Mouse (Mus musculus) lung, postnatal 0 days (tissue): Measurements from ENCODE around the gene Efcab6. TPM values are rescaled to one million over a fixed set of nuclear protein-coding genes. Genes with fewer than 3 reads are reported as not detected.
"Not testable (repeated sequence)": the region's sequence is repeated elsewhere in the genome, so short reads cannot be mapped to it uniquely, and the experiment has no call there.

Experiments
- ATAC-seq: fragments of 200-750 bp; cut with Nextera tagmentation; 2 replicates; pipeline ENCODE4 v1.8.0; 2017; ENCODE audit warnings: moderate library complexity
- DNase-seq: peaks from one replicate; pipeline ENCODE4 v3.0.0-alpha.2; 2016; ENCODE audit warnings: low spot score
- H3K27ac ChIP-seq: fragments of 300-500 bp; sonication (generic); 2 replicates; pipeline ENCODE4 v1.5.1; 2014; ENCODE audit warnings: antibody characterized with exemption, mild to moderate bottlenecking, low read length, mixed read lengths
- H3K27me3 ChIP-seq: fragments of 300-500 bp; sonication (generic); replicated peaks from 2 replicates; pipeline ENCODE4 v1.6.1; 2014; ENCODE audit warnings: low read length, mixed read lengths; ENCODE audit not compliant: insufficient read depth
- H3K36me3 ChIP-seq: fragments of 300-500 bp; sonication (generic); 2 replicates; pipeline ENCODE4 v1.6.1; 2014; ENCODE audit warnings: low read length, mixed read lengths; ENCODE audit not compliant: insufficient read depth
- H3K4me1 ChIP-seq: fragments of 300-500 bp; sonication (generic); 2 replicates; pipeline ENCODE4 v1.6.1; 2014; ENCODE audit warnings: antibody characterized with exemption, low read depth, low read length, mixed read lengths; ENCODE audit not compliant: insufficient read depth
- H3K4me2 ChIP-seq: fragments of 300-500 bp; sonication (generic); replicated peaks from 2 replicates; pipeline ENCODE4 v1.6.1; 2014; ENCODE audit warnings: low read depth, mild to moderate bottlenecking, low read length, moderate library complexity, mixed read lengths
- H3K4me3 ChIP-seq: fragments of 300-500 bp; sonication (generic); 2 replicates; pipeline ENCODE4 v1.5.1; 2014; ENCODE audit warnings: low read depth, low read length
- H3K9ac ChIP-seq: fragments of 300-500 bp; sonication (generic); replicated peaks from 2 replicates; pipeline ENCODE4 v1.6.1; 2014; ENCODE audit warnings: low read depth, mild to moderate bottlenecking
- H3K9me3 ChIP-seq: fragments of 300-500 bp; sonication (generic); 2 replicates; pipeline ENCODE4 v1.6.1; 2016; ENCODE audit warnings: low read length, mixed read lengths
- CTCF ChIP-seq: IDR thresholded peaks from 2 replicates; pipeline ENCODE4 v1.5.1; 2016; ENCODE audit warnings: antibody characterized with exemption, mild to moderate bottlenecking
- EP300 ChIP-seq: IDR thresholded peaks from 2 replicates; pipeline ENCODE4 v1.6.1; 2016; ENCODE audit warnings: antibody characterized with exemption, mild to moderate bottlenecking, control low read depth
- WGBS: fragments of 180-500 bp; shearing (Covaris S2); extraction: QIAGEN DNeasy Blood & Tissue Kit; methylation state at CpG from one replicate; pipeline ENCODE4 v1.1.7; 2014; 5-methylcytosine and 5-hydroxymethylcytosine counted together
- polyA plus RNA-seq: library from polyadenylated mRNA; unstranded; fragments of >200 nt; fragmentation: Nextera tagmentation; extraction: Ambion mirVana; gene quantifications from 2 replicates; pipeline ENCODE4 v1.2.1, GENCODE M21; 2015

Efcab6 gene
- polyA plus RNA-seq, result 0.63 and 0.84 TPM in 2 replicates

- no peak for ATAC-seq
- TF ChIP-seq EP300 (no peak), CTCF (no peak)
These were observed at the start of gene Efcab6 for GRCm38 (mm10) chr15:84065140-84065539. Efcab6 (minus strand) TSS chr15:84065379.

GRCm38 (mm10) chr15:84113873-84114272 lies 48.7 kb upstream of the Efcab6 start:
- ATAC-seq, result no peak
- Histone ChIP-seq H3K9ac (no peak overlapping the region), H3K9me3 (no peaks in the 10 kb centered on the region), H3K27ac (no peak overlapping the region), H3K27me3 (no peaks in the 10 kb centered on the region), H3K4me1 (no peaks in the 10 kb centered on the region), H3K4me3 (no peak overlapping the region), H3K36me3 (no peaks in the 10 kb centered on the region), H3K4me2 (no peak overlapping the region)
- 58% methylated on average over 6 of the region's 6 CpGs for WGBS
- no peak for DNase-seq
- TF ChIP-seq EP300, result no peak
- no peak for TF ChIP-seq CTCF

More at GRCm38 (mm10) chr15:84065140-84065539, at the start of gene Efcab6:
- peaks cover 18% of the 10 kb centered on the region; the same call in 1 of the 2 replicates for H3K27me3 ChIP-seq
- no peaks in the 10 kb centered on the region for H3K36me3 ChIP-seq
- H3K4me3 ChIP-seq, result no peak within 1 kb of the TSS
- H3K9ac ChIP-seq, result no peak within 1 kb of the TSS
- H3K4me2 ChIP-seq, result no peak within 1 kb of the TSS
- H3K9me3 ChIP-seq, result no peaks in the 10 kb centered on the region
- no peak within 1 kb of the TSS for H3K27ac ChIP-seq
- WGBS, result 5% methylated on average over 29 of the region's 29 CpGs
- H3K4me1 ChIP-seq, result no peaks in the 10 kb centered on the region
- peak; percentile 16 for DNase-seq

GRCm38 (mm10) chr15:84108899-84109298 lies 43.7 kb upstream of the Efcab6 start:
- H3K36me3 ChIP-seq, result no peaks in the 10 kb centered on the region

GRCm38 (mm10) chr15:84105924-84106500 lies 40.8 kb upstream of the Efcab6 start:
- TF ChIP-seq EP300 (no peak), CTCF (no peak)

More at GRCm38 (mm10) chr15:84108899-84109298, 43.7 kb upstream of the Efcab6 start:
- ATAC-seq, result no peak
- H3K4me2 ChIP-seq, result no peak overlapping the region
- no peak overlapping the region for H3K27ac ChIP-seq
- H3K9me3 ChIP-seq, result no peaks in the 10 kb centered on the region
- TF ChIP-seq CTCF (no peak), EP300 (no peak)
- H3K4me1 ChIP-seq, result no peaks in the 10 kb centered on the region
- H3K4me3 ChIP-seq, result no peak overlapping the region
- peaks cover 20% of the 10 kb centered on the region for H3K27me3 ChIP-seq
- no peak overlapping the region for H3K9ac ChIP-seq
- peak; percentile 28 for DNase-seq
- 7% methylated on average over 13 of the region's 13 CpGs for WGBS

GRCm38 (mm10) chr15:84105105-84105923 lies 40.1 kb upstream of the Efcab6 start, which contains the start of gene Sult4a1:
Sult4a1 (minus strand) TSS chr15:84105754.
- Histone ChIP-seq H3K9me3 (no peaks in the 10 kb centered on the region), H3K27ac (no peak within 1 kb of the TSS), H3K36me3 (no peaks in the 10 kb centered on the region), H3K4me2 (peak within 1 kb of the TSS; percentile 57), H3K4me1 (no peaks in the 10 kb centered on the region), H3K27me3 (peaks cover 20% of the 10 kb centered on the region), H3K4me3 (peak within 1 kb of the TSS; percentile 32), H3K9ac (no peak within 1 kb of the TSS)
- WGBS, result 1% methylated on average over 77 of the region's 77 CpGs
- no peak for ATAC-seq
- no peak for DNase-seq
- TF ChIP-seq CTCF (no peak), EP300 (no peak)

More at GRCm38 (mm10) chr15:84105924-84106500, 40.8 kb upstream of the Efcab6 start:
- Histone ChIP-seq H3K27ac (no peak overlapping the region), H3K4me2 (peak overlapping the region; percentile 57), H3K36me3 (no peaks in the 10 kb centered on the region), H3K4me1 (no peaks in the 10 kb centered on the region), H3K9me3 (no peaks in the 10 kb centered on the region), H3K27me3 (peaks cover 20% of the 10 kb centered on the region), H3K9ac (no peak overlapping the region), H3K4me3 (peak overlapping the region; percentile 32; the same call in 1 of the 2 replicates)
- DNase-seq (no peak), ATAC-seq (no peak)
- 17% methylated on average over 11 of the region's 12 CpGs for WGBS

DNA sequence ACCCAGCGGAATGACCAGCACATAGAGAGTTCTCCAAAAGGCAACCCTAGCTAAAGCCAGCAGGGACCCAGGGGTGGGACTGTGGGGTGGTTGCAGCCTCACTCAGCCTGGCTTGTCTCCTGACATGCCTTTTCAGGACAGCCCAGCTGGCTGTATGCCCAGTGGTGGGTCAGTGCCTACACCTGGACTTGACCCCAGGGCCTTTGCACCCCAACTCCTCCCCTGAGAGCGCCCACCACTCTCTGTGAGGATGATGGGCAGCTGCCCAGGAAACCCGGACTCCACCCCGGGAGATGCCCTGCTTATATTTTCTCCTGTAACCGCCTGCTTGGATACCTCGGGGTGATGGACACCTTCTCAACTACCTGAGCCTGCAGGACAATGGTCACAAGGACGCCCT lies 39.4 kb upstream of the Efcab6 start:
- Histone ChIP-seq H3K36me3 (no peaks in the 10 kb centered on the region), H3K4me2 (no peak overlapping the region)

GRCm38 (mm10) chr15:84097536-84097935 lies 32.4 kb upstream of the Efcab6 start:
- not testable (repeated sequence) for H3K4me2 ChIP-seq, DNase-seq, H3K36me3 ChIP-seq, H3K9me3 ChIP-seq, H3K27ac ChIP-seq, H3K27me3 ChIP-seq, ATAC-seq, H3K4me1 ChIP-seq, H3K4me3 ChIP-seq, H3K9ac ChIP-seq
- 81% methylated on average over 15 of the region's 15 CpGs for WGBS

More for the DNA sequence above, 39.4 kb upstream of the Efcab6 start:
- ATAC-seq (no peak), DNase-seq (no peak)
- Histone ChIP-seq H3K27ac (no peak overlapping the region), H3K4me3 (no peak overlapping the region), H3K9me3 (no peaks in the 10 kb centered on the region), H3K4me1 (no peaks in the 10 kb centered on the region), H3K27me3 (peaks cover 20% of the 10 kb centered on the region), H3K9ac (no peak overlapping the region)
- TF ChIP-seq CTCF (no peak), EP300 (no peak)
- 74% methylated on average over 7 of the region's 7 CpGs for WGBS
